Mouse (Mus musculus): ENCODE data around the gene Trmt13. TPM values are rescaled to one million over a fixed set of nuclear protein-coding genes. Genes with fewer than 3 reads are reported as not detected.
"Not testable (repeated sequence)": the region's sequence is repeated elsewhere in the genome, so short reads cannot be mapped to it uniquely, and the experiment has no call there.

The Trmt13 gene
- total RNA-seq (2021) = 13.2 and 16.6 TPM in 2 replicates
- long read RNA-seq, experiment 1, partial matches to known transcripts = 1 of 5 reads
- long read RNA-seq, experiment 1, other reads (novel, unspliced or antisense) = 3 of 5 reads
- long read RNA-seq, experiment 2, partial matches to known transcripts = 6 of 9 reads
- long read RNA-seq, experiment 2, other reads (novel, unspliced or antisense) = 3 of 9 reads

GRCm38 (mm10) chr3:116614295-116614892 is at the start of gene Trmt13:
Gene Trmt13, minus strand, starts transcription at chr3:116614587.
- no peak for DNase-seq

- DNase-seq = peak; percentile 100
Observed at GRCm38 (mm10) chr3:116662463-116662863, 48.1 kb upstream of the Trmt13 start, which contains the start of gene Mfsd14a. Gene Mfsd14a, minus strand, starts transcription at chr3:116662677.

- peak; percentile 71 for DNase-seq
Observed at GRCm38 (mm10) chr3:116661870-116662414, 47.6 kb upstream of the Trmt13 start.

GRCm38 (mm10) chr3:116661288-116661869 is 47.0 kb upstream of the Trmt13 start:
- DNase-seq = no peak

GRCm38 (mm10) chr3:116659856-116660430 is 45.6 kb upstream of the Trmt13 start:
- no peak for DNase-seq

DNA sequence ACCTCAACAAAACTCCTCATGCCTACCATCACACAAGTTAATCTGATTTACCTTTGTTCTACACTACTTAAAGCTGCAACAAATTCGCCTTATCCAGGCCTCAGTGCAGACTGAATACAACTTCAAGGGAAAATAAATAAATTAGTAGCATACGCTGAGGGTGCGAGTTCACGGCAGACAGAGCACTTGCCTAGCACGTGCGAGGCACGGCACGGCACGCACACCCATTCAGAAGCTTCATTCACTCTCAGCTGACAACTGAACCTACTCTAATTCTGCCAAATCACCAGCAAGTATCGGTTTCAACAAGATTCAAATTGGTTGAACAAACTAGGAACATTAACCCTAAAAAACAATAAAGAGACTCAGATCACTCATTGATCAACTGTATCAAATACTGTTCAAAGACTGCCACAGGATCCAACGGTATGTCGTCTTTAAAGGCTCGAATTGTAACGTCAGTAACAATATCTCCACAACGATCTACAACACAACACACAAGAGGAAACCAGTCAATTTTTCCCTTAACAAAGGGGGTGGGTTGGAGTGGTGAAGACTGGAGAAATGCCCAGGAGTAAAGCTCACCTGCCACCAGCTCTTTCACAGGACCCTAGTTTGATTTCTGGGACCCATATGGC is 44.7 kb upstream of the Trmt13 start:
- no peak for DNase-seq

GRCm38 (mm10) chr3:116656184-116656965 is 42.0 kb upstream of the Trmt13 start:
- DNase-seq = no peak

DNA sequence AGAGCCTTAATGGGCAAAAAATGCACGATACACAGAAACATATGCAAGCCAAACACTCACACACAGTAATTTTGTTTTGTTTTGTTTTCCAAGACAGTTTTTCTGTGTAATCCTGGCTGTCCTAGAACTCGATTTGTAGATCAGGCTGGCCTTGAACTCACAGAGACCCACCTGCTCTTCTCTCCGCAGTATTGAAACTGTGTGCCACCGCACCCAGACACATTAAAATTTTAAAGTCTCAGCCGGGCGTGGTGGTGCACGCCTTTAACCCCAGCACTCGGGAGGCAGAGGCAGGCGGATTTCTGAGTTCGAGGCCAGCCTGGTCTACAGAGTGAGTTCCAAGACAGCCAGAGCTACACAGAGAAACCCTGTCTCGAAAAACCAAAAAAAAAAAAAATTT is 39.7 kb upstream of the Trmt13 start:
- not testable (repeated sequence) for DNase-seq

GRCm38 (mm10) chr3:116653278-116653945 is 39.0 kb upstream of the Trmt13 start:
- DNase-seq = no peak

DNA sequence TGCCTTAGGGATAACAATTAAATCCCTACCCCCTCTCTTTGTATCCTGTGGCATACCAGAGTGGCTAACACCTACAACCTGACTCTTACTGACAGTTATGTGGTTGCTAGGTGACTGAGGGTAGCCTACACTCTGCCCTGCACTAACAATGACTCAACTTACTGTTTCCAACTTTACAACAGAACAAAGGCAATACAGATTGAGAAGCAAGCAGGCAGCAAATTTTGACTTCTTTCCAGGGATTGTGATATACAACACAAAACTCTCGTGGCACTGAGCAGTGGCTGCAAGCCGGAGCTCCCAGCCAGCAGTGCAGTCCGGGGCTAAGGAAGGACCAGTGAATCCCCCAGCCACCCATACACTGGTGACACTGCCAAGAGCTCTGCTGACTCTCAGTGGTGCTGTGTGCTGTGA is 37.7 kb upstream of the Trmt13 start:
- DNase-seq = no peak

GRCm38 (mm10) chr3:116650698-116651097 is 36.3 kb upstream of the Trmt13 start:
- DNase-seq = no peak

DNA sequence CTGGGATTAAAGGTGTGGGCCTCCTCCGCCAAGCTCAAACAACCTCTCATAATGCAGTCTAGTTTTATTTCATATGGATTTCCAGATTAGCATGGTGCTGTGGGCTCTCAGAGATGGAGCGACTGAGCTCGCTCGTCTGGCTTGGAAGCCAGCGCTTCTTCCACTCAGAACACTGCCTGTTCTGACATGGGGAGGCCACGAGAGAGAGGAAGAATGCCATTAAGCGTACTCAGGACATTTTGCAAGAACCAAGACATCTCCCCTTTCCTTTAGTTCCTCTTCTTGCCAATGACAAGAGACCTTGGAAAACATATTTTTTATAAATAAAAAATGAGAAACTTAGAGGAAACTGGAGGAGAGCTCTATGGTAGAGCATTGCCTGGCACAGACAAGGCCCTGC is 34.4 kb upstream of the Trmt13 start:
- no peak for DNase-seq

DNA sequence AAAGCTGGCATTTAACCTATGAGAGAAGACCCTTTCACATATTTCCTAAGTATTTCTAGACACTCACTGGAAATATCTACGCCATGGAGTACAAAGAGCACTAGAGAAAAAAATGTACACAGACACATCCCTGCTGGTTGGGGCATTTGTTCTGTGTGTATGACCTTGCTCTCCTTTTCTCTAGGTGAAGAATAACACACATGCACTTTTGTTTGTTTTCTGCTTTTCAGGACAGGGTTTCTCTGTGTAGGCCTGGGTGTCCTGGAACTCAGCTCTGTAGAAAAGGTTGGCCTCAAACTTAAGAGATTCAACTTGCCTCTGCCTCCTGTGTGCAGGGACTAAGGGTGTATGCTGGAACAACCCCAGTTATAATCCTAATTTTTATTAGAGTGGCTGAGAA is 32.0 kb upstream of the Trmt13 start:
- DNase-seq = no peak

- DNase-seq = no peak
Observed at GRCm38 (mm10) chr3:116642373-116642772, 28.0 kb upstream of the Trmt13 start.

GRCm38 (mm10) chr3:116641811-116642371 is 27.5 kb upstream of the Trmt13 start:
- no peak for DNase-seq

- no peak for DNase-seq
Observed at GRCm38 (mm10) chr3:116640024-116640423, 25.6 kb upstream of the Trmt13 start.

DNA sequence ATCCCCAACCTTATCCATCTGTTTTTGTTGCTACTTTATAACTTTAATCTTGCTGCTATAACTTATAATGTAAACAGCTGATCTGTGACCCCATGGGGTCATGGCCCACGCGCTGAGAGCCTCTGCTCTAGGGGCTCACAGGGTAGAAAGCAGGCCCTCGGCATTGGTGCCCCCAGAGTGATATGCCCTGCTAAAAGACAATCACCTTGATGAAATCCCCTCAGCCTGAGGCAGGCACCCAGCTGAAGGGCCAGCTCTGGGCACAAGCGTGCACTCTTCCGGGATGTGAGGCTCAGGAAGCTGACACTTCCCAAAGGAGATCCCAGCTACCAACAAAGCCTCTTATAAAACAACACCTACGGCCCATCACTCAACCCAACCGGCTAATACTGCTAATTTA is 24.2 kb upstream of the Trmt13 start:
- DNase-seq = no peak

- no peak for DNase-seq
Observed at GRCm38 (mm10) chr3:116637693-116638476, 23.5 kb upstream of the Trmt13 start.

DNA sequence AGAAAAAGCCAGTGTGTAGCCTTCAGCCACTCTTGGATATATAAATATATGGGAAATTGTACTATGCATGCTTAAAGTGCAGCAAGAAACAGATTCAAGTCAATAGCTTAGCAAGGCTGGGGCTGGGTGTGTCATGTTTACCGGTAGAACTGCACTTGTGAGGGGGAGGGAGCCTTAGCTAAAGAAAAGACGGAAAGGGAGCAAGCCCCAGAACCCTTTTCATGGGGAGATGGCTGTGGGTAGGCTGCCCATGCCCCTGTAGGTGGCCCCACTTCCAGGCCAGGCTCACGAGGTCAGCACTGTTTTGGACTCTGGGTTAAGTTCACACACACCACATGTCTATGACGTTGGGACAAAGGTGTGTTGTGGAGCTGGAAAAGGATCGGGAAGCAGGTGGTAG is 21.4 kb upstream of the Trmt13 start:
- DNase-seq = no peak

- no peak for DNase-seq
Observed at GRCm38 (mm10) chr3:116634853-116635252, 20.5 kb upstream of the Trmt13 start.
